Mouse (Mus musculus): Measurements from ENCODE around the gene Sstr1. TPM values are rescaled to one million over a fixed set of nuclear protein-coding genes. Genes with fewer than 3 reads are reported as not detected.

Gene Sstr1
- polyA plus RNA-seq (2015; fragmentation: Nextera tagmentation; extraction: Ambion mirVana): 1.00 and 1.4 TPM in 2 replicates

DNA sequence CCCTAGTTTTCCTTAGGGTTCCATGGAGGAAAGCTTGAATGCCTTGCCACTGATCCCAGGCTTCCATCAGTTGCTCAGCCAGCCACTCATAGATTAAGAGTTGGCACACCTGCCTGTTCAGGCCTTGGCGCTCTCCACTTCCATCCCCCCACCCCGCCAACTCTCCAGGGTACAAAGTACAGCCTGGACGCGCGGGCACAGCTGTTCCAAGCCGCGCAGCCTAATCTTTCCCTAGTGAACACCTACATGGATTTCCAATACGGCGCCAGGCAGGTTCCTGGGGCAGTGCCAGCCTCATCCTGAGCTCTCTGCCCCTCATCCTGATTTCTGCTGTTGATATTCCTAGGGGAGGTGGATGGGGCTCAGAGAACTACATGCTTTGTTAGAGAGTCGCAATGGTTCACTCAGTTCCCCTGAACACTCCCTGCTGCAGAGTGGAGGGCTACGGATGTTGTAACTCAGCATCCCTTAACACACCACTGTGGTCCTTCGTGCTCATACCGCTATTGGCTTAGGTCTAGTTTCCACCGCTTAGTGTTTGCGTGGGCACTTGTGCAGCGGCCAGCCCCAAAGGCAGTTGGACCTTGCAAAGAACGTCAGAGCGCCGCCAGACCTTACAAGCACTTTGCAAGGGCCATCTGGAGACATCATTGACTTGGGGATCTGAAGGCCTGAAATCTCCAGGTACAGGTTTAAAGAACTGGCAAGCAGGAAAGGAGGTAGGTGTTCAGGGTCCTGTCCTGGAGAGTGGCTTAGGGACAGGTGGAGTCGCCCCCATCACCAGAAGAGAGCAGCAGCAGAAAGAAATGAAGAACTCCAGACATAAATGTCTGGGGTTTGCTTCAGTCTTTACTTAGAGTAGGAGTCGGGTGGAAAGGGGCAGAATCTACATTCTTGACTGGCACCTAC is at the start of gene Sstr1:
Gene Sstr1 (plus strand): TSS at position 610 of the 909 bp plus-strand sequence.
- peak; percentile 53; the same call in 1 of the 2 replicates for ATAC-seq
- peaks cover 33% of the 10 kb centered on the region for H3K27me3 ChIP-seq (replicated peaks)
- H3K4me1 ChIP-seq (replicated peaks): peaks cover 18% of the 10 kb centered on the region
- no peaks in the 10 kb centered on the region for H3K36me3 ChIP-seq
- peak within 1 kb of the TSS; percentile 94 for H3K4me2 ChIP-seq (replicated peaks)
- H3K4me3 ChIP-seq (replicated peaks): peak within 1 kb of the TSS; percentile 47
- H3K27ac ChIP-seq: no peak within 1 kb of the TSS
- H3K9ac ChIP-seq: peak within 1 kb of the TSS; percentile 26; the same call in 1 of the 2 replicates
- 27% methylated on average over 21 of the region's 21 CpGs for WGBS
- no peaks in the 10 kb centered on the region for H3K9me3 ChIP-seq

GRCm38 (mm10) chr12:58198810-58199209 is 12.8 kb upstream of the Sstr1 start:
- H3K4me3 ChIP-seq (replicated peaks): no peak overlapping the region
- ATAC-seq: peak; percentile 67
- no peak overlapping the region for H3K9ac ChIP-seq
- WGBS: 89% methylated on average over 1 of the region's 1 CpGs
- H3K36me3 ChIP-seq: no peaks in the 10 kb centered on the region
- H3K4me1 ChIP-seq (replicated peaks): no peaks in the 10 kb centered on the region
- H3K27me3 ChIP-seq (replicated peaks): no peaks in the 10 kb centered on the region
- no peaks in the 10 kb centered on the region for H3K9me3 ChIP-seq
- no peak overlapping the region for H3K27ac ChIP-seq
- no peak overlapping the region for H3K4me2 ChIP-seq (replicated peaks)

DNA sequence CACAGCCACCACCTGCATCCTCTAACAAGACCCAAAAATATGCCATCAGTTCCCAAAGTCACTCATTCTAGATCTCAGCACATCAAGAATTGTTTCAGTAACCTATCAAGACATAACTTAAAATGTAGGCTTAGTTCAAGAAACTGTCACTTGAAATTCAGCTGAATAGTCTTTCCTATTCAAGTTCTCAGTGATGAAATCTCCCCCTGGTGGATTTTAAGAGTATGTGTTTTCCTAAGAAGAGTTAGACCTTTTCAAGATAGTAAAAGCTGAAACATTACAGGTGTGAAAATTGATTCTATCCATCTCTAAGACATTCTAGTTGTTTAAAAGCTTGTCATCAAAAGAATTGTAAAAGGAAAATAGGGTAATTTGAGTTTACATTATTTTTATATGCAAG is 10.4 kb upstream of the Sstr1 start:
- H3K4me3 ChIP-seq (replicated peaks): no peak overlapping the region
- no peak overlapping the region for H3K27ac ChIP-seq
- H3K9ac ChIP-seq: no peak overlapping the region
- H3K4me2 ChIP-seq (replicated peaks): no peak overlapping the region
- no peaks in the 10 kb centered on the region for H3K9me3 ChIP-seq
- H3K36me3 ChIP-seq: no peaks in the 10 kb centered on the region
- no peak for ATAC-seq
- no peaks in the 10 kb centered on the region for H3K27me3 ChIP-seq (replicated peaks)
- no peaks in the 10 kb centered on the region for H3K4me1 ChIP-seq (replicated peaks)

DNA sequence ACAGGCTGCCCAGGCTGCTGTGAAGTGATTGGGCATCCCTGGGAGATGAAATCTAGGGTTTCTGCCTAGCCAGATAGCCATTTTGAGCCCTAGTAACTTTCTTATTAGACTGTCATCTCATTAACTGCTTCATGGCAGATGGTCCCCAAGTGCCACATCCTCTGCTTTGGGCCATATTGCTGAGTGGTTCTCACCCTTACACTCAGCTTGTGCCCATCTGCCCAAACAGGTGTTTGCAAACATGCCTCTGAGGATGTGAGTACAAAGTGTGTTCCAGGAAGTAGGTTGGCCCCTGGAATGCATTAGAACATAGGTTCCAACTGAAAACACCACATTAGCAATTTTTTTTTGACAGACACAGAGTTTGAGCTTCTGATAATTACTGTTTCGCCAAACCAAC is 3.6 kb upstream of the Sstr1 start:
- 95% methylated on average over 1 of the region's 1 CpGs for WGBS
- H3K4me1 ChIP-seq (replicated peaks): peaks cover 10% of the 10 kb centered on the region
- no peaks in the 10 kb centered on the region for H3K9me3 ChIP-seq
- H3K4me2 ChIP-seq (replicated peaks): no peak overlapping the region
- no peaks in the 10 kb centered on the region for H3K36me3 ChIP-seq
- no peak overlapping the region for H3K9ac ChIP-seq
- H3K27me3 ChIP-seq (replicated peaks): peaks cover 25% of the 10 kb centered on the region
- no peak for ATAC-seq
- no peak overlapping the region for H3K4me3 ChIP-seq (replicated peaks)
- no peak overlapping the region for H3K27ac ChIP-seq

DNA sequence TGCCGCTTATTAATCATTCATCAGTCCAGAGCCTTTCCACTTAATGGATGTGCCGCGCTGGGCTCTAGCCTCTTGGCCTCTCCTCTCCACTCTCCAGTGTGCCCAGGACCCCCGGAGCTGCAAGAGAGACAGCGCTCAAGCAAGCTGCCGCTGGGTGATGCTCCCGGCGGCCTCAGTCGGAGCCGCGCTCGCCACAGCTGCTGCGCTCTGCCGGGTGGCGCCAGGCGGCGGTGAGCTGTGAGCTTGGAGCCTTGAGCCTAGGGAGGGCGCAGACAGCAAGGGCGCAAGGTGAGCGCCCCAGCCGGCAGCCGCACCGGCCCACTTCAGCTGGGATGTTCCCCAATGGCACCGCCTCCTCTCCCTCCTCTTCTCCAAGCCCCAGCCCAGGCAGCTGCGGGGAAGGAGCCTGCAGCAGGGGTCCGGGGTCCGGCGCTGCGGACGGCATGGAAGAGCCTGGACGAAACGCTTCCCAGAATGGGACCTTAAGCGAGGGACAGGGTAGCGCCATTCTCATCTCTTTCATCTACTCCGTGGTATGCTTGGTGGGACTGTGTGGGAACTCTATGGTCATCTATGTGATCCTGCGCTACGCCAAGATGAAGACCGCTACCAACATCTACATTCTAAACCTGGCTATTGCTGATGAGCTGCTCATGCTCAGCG is 820 bp downstream of the Sstr1 start:
- H3K27me3 ChIP-seq (replicated peaks): peaks cover 33% of the 10 kb centered on the region
- H3K9ac ChIP-seq: peak overlapping the region; percentile 26; the same call in 1 of the 2 replicates
- no peaks in the 10 kb centered on the region for H3K36me3 ChIP-seq
- peaks cover 18% of the 10 kb centered on the region for H3K4me1 ChIP-seq (replicated peaks)
- H3K4me2 ChIP-seq (replicated peaks): peak overlapping the region; percentile 94
- H3K9me3 ChIP-seq: no peaks in the 10 kb centered on the region
- H3K27ac ChIP-seq: no peak overlapping the region
- H3K4me3 ChIP-seq (replicated peaks): peak overlapping the region; percentile 47
- WGBS: 1% methylated on average over 39 of the region's 39 CpGs
- peak; percentile 46 for ATAC-seq

DNA sequence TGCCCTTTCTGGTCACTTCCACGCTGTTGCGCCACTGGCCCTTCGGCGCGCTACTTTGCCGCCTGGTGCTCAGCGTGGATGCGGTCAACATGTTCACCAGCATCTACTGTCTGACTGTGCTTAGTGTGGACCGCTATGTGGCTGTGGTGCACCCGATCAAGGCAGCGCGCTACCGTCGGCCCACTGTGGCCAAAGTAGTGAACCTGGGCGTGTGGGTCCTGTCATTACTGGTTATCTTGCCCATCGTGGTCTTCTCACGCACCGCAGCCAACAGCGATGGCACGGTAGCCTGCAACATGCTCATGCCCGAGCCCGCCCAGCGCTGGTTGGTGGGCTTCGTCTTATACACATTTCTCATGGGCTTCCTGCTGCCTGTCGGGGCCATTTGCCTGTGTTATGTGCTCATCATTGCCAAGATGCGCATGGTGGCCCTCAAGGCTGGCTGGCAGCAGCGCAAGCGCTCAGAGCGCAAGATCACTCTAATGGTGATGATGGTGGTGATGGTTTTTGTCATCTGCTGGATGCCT is 1.4 kb downstream of the Sstr1 start:
- H3K4me3 ChIP-seq (replicated peaks): peak overlapping the region; percentile 47
- ATAC-seq: peak; percentile 21; the same call in 1 of the 2 replicates
- H3K27ac ChIP-seq: no peak overlapping the region
- WGBS: 4% methylated on average over 29 of the region's 29 CpGs
- peaks cover 18% of the 10 kb centered on the region for H3K4me1 ChIP-seq (replicated peaks)
- H3K9ac ChIP-seq: no peak overlapping the region
- H3K27me3 ChIP-seq (replicated peaks): peaks cover 33% of the 10 kb centered on the region
- no peaks in the 10 kb centered on the region for H3K9me3 ChIP-seq
- peak overlapping the region; percentile 94 for H3K4me2 ChIP-seq (replicated peaks)
- H3K36me3 ChIP-seq: no peaks in the 10 kb centered on the region

GRCm38 (mm10) chr12:58213451-58214288 is 2.1 kb downstream of the Sstr1 start:
- Histone ChIP-seq H3K27ac (no peak overlapping the region), H3K4me2 (replicated peaks) (peak overlapping the region; percentile 94), H3K9me3 (no peaks in the 10 kb centered on the region), H3K27me3 (replicated peaks) (peaks cover 33% of the 10 kb centered on the region), H3K9ac (no peak overlapping the region), H3K36me3 (no peaks in the 10 kb centered on the region), H3K4me1 (replicated peaks) (peaks cover 18% of the 10 kb centered on the region), H3K4me3 (replicated peaks) (peak overlapping the region; percentile 47)
- peak; percentile 82 for ATAC-seq
- WGBS: under 1% methylated on average over 40 of the region's 40 CpGs

DNA sequence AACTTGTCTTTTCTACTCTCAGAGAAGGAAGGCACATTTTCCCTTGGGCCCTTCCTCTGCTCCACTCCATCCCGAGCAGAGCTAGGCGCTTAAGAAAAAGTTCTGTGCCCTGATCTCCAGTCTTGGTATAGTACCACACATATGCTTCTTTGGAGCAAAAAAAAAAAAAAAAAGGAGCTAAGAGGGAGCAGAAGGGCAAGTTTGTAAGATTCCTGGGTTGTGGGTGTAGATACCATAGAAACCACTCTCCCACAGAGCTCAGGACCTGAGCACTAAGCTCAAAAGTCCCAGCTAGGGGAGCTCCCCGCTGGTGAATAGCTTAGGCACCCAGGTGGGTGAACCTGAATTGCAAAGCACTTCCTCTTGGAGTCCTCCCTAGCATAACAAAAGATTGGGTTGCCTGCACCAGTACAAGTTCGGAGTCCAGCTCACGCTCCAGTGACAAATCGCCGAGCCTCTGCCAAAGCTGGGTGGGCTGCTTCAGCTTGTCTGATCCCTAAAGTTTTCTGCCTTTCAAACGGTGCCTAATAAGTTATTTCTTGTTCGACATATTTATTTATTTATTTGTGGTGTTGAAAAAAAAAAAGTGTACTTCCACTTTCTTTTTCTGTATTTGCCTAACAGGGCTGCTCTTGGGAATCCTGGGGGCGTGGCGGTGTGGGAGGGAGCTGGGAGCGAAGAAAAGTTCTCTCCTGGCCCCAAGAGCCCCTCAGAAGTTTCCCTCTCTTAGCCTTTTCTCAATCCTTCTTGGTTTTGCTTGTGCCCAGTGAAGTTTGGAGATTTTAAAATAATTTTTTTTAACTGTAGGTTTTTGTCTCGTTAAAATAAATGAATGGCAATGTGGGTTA is 2.9 kb downstream of the Sstr1 start:
- no peak overlapping the region for H3K9ac ChIP-seq
- peaks cover 33% of the 10 kb centered on the region for H3K27me3 ChIP-seq (replicated peaks)
- H3K4me1 ChIP-seq (replicated peaks): peaks cover 18% of the 10 kb centered on the region
- H3K27ac ChIP-seq: no peak overlapping the region
- peak; percentile 19 for ATAC-seq
- H3K9me3 ChIP-seq: no peaks in the 10 kb centered on the region
- H3K36me3 ChIP-seq: no peaks in the 10 kb centered on the region
- H3K4me3 ChIP-seq (replicated peaks): peak overlapping the region; percentile 47
- WGBS: 18% methylated on average over 13 of the region's 13 CpGs
- H3K4me2 ChIP-seq (replicated peaks): peak overlapping the region; percentile 94

GRCm38 (mm10) chr12:58216218-58216617 is 4.6 kb downstream of the Sstr1 start:
- no peak overlapping the region for H3K4me2 ChIP-seq (replicated peaks)
- H3K27me3 ChIP-seq (replicated peaks): peaks cover 25% of the 10 kb centered on the region
- no peak overlapping the region for H3K9ac ChIP-seq
- H3K4me1 ChIP-seq (replicated peaks): peaks cover 18% of the 10 kb centered on the region
- WGBS: 52% methylated on average over 2 of the region's 2 CpGs
- no peak overlapping the region for H3K4me3 ChIP-seq (replicated peaks)
- no peak for ATAC-seq
- no peak overlapping the region for H3K27ac ChIP-seq
- no peaks in the 10 kb centered on the region for H3K9me3 ChIP-seq
- no peaks in the 10 kb centered on the region for H3K36me3 ChIP-seq

DNA sequence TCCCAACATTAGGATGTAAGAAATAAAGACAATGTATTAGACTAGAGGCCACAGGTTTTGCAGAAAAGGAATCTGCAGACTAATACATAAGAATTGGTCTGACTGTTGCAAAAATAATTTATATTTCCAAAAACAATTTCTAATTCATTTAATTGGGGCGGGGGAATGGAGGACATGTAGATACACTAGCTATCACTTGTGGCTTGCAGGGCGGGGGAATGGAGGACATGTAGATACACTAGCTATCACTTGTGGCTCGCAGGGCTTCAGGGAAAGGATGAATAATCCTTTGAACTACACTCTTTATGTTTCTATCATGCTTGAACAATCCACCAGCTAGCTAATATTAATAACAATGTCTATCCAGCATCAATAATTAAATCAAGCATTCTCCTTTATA is 7.5 kb downstream of the Sstr1 start:
- no peak overlapping the region for H3K4me3 ChIP-seq (replicated peaks)

GRCm38 (mm10) chr12:58225644-58226043 is 14.1 kb downstream of the Sstr1 start:
- Histone ChIP-seq H3K27me3 (replicated peaks) (no peaks in the 10 kb centered on the region), H3K9me3 (no peaks in the 10 kb centered on the region), H3K9ac (no peak overlapping the region), H3K36me3 (no peaks in the 10 kb centered on the region), H3K4me3 (replicated peaks) (no peak overlapping the region), H3K4me1 (replicated peaks) (no peaks in the 10 kb centered on the region), H3K27ac (no peak overlapping the region), H3K4me2 (replicated peaks) (no peak overlapping the region)
- no peak for ATAC-seq
- 87% methylated on average over 5 of the region's 5 CpGs for WGBS

More for the DNA sequence above, 7.5 kb downstream of the Sstr1 start:
- no peak for ATAC-seq
- Histone ChIP-seq H3K9ac (no peak overlapping the region), H3K4me2 (replicated peaks) (no peak overlapping the region), H3K9me3 (no peaks in the 10 kb centered on the region), H3K27me3 (replicated peaks) (no peaks in the 10 kb centered on the region), H3K27ac (no peak overlapping the region), H3K36me3 (no peaks in the 10 kb centered on the region), H3K4me1 (replicated peaks) (no peaks in the 10 kb centered on the region)
- 92% methylated on average over 3 of the region's 3 CpGs for WGBS
